Mouse (Mus musculus): ENCODE measurements around the gene Srebf1.

DNA sequence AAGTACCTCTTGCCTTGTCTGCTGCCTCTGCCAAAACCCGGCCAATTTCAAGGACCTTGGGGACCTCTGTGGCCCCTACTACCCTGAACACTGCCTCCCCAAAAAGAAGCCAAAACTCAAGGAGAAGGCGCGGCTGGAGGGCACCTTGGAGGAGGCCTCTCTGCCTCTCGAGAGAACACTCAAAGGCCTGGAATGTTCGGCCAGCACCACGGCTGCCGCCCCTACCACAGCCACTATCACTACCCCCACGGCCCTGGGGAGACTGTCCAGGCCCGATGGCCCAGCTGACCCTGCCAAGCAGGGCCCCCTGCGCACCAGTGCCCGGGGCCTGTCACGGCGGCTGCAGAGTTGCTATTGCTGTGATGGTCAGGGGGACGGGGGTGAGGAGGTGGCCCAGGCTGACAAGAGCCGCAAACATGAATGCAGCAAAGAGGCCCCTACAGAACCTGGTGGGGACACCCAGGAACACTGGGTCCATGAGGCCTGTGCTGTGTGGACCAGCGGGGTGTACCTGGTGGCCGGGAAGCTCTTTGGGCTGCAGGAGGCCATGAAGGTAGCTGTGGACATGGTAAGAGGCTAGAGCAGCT, 32.2 kb downstream of the Srebf1 start:
- TF ChIP-seq CTCF (IDR thresholded peaks at IDR 0.05; ENCODE audit: low read depth, low read length) (no peak), POLR2A (IDR thresholded peaks at IDR 0.05; ENCODE audit: borderline replicate concordance, low read depth, low read length) (no peak)

Measured in bone marrow macrophage, adult 2 months (primary cell).